Mouse (Mus musculus) left cerebral cortex, adult 2 months (tissue): ENCODE results near the gene Krcc1. TPM values are rescaled to one million over a fixed set of nuclear protein-coding genes. Genes with fewer than 3 reads are reported as not detected.
A peak's percentile ranks its signal among the peaks of the same experiment; 100 is the strongest.
"Not testable (repeated sequence)": the region's sequence is repeated elsewhere in the genome, so short reads cannot be mapped to it uniquely, and the experiment has no call there.

ENCODE experiments used
- DNase-seq, 2 experiments: peaks; one replicate each; pipeline ENCODE4 v3.0.0; 2021 to 2022; ENCODE audit warnings: low spot score in 2 of 2, mixed read lengths in 1 of 2; ENCODE audit errors: extremely low spot score in 1 of 2
- H3K27ac ChIP-seq: fragments of 200-600 bp; 2 replicates; pipeline ENCODE4 v1.8.1; 2022
- H3K4me3 ChIP-seq: fragments of 200-600 bp; 2 replicates; pipeline ENCODE4 v1.8.1; 2022
- CTCF ChIP-seq: fragments of 200-600 bp; IDR thresholded peaks from 2 replicates; pipeline ENCODE4 v1.8.1; 2022; ENCODE audit warnings: antibody characterized with exemption, mild to moderate bottlenecking, moderate library complexity
- intact Hi-C: fragments of 180-260 bp; cut with DNase I; formaldehyde crosslinking; loops from one replicate; pipeline ENCODE4 v1.15.1; 2025
- total RNA-seq, 2 experiments: library from RNA; stranded (reverse); gene quantifications; 2 replicates each; pipeline ENCODE4 v1.2.3; 2021

Gene Krcc1
- total RNA-seq, 2 experiments from 2014 or later = 12.2 to 13.1 TPM

DNA sequence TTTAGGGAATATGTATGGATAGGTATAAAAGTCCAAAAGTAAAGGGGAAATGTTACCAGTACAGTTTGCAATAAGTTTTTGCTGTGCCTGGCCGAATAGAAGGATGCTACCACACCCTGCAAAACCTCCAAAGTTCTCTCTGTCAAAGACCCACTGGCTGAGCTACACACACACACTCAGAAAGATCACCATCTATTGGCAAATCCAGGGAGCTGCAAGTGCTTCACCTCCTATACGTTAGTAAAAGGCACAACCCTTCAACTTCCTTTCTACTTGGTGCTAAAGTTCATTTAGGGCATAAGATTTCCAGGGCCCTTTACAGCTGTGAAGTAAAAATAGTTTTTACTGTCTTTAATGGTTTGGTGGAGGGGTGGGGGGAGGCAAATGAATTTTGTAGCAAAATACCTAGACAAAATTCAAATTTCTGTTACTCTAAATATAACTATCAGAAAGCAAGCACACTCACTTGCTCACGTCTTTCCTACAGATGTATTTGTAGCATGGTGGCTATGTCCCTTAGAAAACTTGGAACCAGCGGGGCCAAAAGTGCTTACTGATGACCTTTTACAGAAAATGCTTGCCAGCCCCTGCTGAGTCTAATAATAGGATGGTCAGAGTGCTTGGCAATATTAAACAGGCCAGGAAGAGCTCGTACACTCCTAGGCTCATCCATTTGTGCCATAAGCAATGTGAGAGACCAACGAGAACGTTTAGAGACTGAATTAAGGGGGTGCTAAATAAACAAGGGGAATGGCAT, 2.4 kb upstream of the Krcc1 start:
- Histone ChIP-seq H3K27ac (no peak overlapping the region), H3K4me3 (no peak overlapping the region)
- TF ChIP-seq CTCF = peak; percentile 34
- intact Hi-C loops = loop anchor here (5.0 kb wide), 1 partner anchor 97 kb away; no protein-coding TSS in a partner anchor
- DNase-seq = no peak

- DNase-seq, H3K4me3 ChIP-seq, H3K27ac ChIP-seq: not testable (repeated sequence)
- intact Hi-C loops = loop anchor here (2.0 to 10.0 kb wide), 8 partner anchors 97 to 555 kb away; partner anchors contain the start of genes Chmp3, Kdm3a, Mrpl35 and Rmnd5a
Measured at GRCm38 (mm10) chr6:71269686-71270050, 1.8 kb upstream of the Krcc1 start.

DNA sequence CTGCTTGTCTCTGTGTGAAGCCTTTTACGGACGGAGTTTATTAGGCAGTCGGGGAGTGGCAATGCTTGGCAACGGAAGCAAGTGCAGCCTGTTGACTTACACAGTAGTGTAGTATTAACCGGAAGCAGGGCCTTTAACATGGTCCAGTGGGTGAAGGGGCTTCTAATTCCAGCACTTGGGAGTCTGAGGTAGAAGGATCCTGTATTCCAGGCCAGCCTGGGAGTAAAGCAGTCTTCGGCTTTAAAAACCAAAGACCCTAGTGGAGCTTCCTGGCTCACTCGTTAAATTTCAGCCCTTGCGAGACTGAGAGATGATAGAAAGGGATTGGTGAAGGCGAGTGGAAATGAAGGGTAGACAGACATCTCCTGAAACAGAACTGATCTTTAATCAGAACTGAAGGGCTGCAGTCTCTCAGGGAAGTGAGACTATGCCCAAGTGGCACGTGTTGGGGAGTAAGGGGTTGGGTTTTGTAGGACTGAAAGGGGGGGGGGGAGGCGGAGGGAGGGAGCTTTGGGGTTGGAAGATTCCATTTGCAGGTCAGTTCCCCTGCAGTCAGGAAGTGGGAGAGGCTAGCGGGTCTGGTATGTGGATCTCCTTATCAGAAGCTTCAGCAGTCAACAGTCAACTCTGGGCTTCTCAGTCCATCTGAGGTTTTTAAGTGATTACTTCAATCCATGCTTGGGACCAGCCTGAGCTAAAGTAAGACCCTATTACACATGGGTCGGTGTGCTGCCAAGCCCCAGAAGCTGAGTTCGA, 998 bp upstream of the Krcc1 start:
- Histone ChIP-seq H3K27ac (peak overlapping the region; percentile 85), H3K4me3 (peak overlapping the region; percentile 90)
- TF ChIP-seq CTCF = no peak
- DNase-seq = peak in 1 of 2 experiments; percentile 13
- intact Hi-C loops = loop anchor here (2.0 to 10.0 kb wide), 7 partner anchors 127 to 554 kb away; partner anchors contain the start of genes Chmp3, Kdm3a, Mrpl35 and Rmnd5a

DNA sequence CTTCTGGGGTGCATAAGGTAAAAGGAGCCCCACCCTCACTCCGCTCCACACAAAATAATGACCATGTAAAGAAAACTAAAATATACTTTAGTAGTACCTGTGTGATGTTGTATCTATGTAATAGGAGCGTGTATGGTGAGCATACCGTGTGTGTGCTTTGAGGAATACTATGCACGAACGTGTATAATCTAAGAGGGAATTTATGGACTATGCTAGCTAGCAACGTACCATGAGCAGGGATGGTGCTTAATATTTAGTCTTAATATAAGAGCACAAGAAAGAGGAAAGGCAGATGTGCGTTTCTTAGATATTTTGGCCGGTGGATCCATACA, 454 bp upstream of the Krcc1 start:
- peak overlapping the region; percentile 85 for H3K27ac ChIP-seq
- DNase-seq = no peak
- peak overlapping the region; percentile 90 for H3K4me3 ChIP-seq
- intact Hi-C loops = loop anchor here (2.0 to 10.0 kb wide), 7 partner anchors 126 to 554 kb away; partner anchors contain the start of genes Chmp3, Kdm3a, Mrpl35 and Rmnd5a
- no peak for TF ChIP-seq CTCF

- H3K4me3 ChIP-seq = peak overlapping the region; percentile 90
- no peak for TF ChIP-seq CTCF
- intact Hi-C loops = loop anchor here (5.0 to 10.0 kb wide), 6 partner anchors 125 to 552 kb away; partner anchors contain the start of genes Chmp3, Kdm3a, Mrpl35 and Rmnd5a
- DNase-seq = peak in 1 of 2 experiments; percentile 9
- H3K27ac ChIP-seq = peak overlapping the region; percentile 98
Measured at GRCm38 (mm10) chr6:71272316-71272741, 852 bp downstream of the Krcc1 start.

GRCm38 (mm10) chr6:71273715-71274114, 2.2 kb downstream of the Krcc1 start:
- no peak for TF ChIP-seq CTCF
- Histone ChIP-seq H3K27ac (no peak overlapping the region), H3K4me3 (no peak overlapping the region)
- no peak for DNase-seq
- intact Hi-C loops = loop anchor here (5.0 to 10.0 kb wide), 6 partner anchors 124 to 551 kb away; partner anchors contain the start of genes Chmp3, Kdm3a, Mrpl35 and Rmnd5a

DNA sequence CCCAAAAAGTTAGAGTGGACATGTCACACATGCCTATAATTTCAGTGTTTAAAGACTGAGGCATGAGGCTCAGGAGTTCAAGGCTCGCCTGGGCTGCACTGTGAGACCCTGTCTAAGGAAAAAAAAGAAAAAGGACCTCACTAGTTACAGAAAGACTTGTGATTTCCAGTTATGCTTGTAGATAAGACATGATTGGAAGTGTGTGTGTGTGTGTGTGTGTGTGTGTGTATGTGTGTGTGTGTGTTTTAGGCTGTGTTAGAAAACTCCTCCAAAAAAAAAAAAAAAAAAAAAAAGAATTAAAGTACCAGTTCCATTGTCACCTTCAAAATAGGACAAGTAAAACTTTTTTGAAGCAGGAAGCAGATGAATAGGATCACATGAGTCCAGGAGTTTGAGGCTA, 3.1 kb downstream of the Krcc1 start:
- Histone ChIP-seq H3K4me3 (no peak overlapping the region), H3K27ac (no peak overlapping the region)
- no peak for DNase-seq
- TF ChIP-seq CTCF = no peak
- intact Hi-C loops = loop anchor here (5.0 to 10.0 kb wide), 6 partner anchors 123 to 550 kb away; partner anchors contain the start of genes Chmp3, Kdm3a, Mrpl35 and Rmnd5a

- no peak; the same call in none of the 2 replicates for TF ChIP-seq CTCF
- intact Hi-C loops = loop anchor here (10.0 kb wide), 2 partner anchors 355 to 545 kb away; partner anchors contain the start of genes Kdm3a and Mrpl35
- H3K27ac ChIP-seq = no peak overlapping the region
- DNase-seq = no peak
- no peak overlapping the region for H3K4me3 ChIP-seq
Measured at GRCm38 (mm10) chr6:71279418-71279817, 7.9 kb downstream of the Krcc1 start.

- no peak overlapping the region for H3K4me3 ChIP-seq
- no peak for TF ChIP-seq CTCF
- intact Hi-C loops = no loop called here
- no peak for DNase-seq
- H3K27ac ChIP-seq = no peak overlapping the region
Measured at GRCm38 (mm10) chr6:71293509-71293908, 22.0 kb downstream of the Krcc1 start.

- no peak for TF ChIP-seq CTCF
- intact Hi-C loops = no loop called here
- no peak overlapping the region for H3K4me3 ChIP-seq
- DNase-seq = no peak
- H3K27ac ChIP-seq = no peak overlapping the region
Measured at GRCm38 (mm10) chr6:71295303-71295702, 23.8 kb downstream of the Krcc1 start.

DNA sequence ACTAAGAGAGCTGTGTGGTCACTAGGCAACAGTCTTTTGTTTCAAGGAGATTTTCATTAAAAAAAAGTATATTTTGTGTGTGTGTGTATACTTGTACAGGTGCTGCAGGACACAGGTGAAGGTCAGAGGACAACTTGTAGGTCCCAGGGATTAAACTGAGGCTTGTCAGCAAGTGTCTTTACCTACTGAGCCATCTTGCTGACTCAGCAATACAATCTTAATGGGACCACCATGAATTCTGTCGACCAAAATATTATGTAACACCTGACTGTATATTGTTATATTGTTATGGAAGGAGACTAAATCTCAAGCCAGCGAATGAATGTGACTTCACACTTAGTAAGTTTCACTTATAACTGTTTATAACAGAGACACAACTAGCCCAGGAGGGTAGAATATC, 26.6 kb downstream of the Krcc1 start:
- H3K27ac ChIP-seq = no peak overlapping the region
- TF ChIP-seq CTCF = no peak
- no peak for DNase-seq
- H3K4me3 ChIP-seq = no peak overlapping the region
- intact Hi-C loops = no loop called here

DNA sequence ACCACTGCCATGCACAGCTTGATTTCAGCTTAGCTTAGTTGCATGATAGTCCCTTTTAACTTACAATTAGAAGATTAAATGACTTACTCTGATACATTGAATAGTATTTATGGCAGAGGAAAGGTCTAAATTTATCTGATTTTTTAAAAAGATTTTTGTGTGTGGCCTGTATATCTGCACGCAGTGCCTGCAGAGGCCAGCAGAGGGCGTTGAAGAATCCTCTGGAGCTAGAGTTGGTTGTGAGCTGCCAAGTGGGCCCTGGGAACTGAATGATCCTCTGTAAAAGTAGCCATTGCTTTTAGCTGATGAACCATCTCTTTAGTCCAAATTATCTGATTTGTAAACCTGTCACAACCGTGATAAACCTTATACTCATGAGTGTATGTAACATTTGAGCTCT, 27.3 kb downstream of the Krcc1 start:
- peak; percentile 44 for TF ChIP-seq CTCF
- Histone ChIP-seq H3K27ac (no peak overlapping the region), H3K4me3 (no peak overlapping the region)
- no peak for DNase-seq
- intact Hi-C loops = no loop called here
